Comparison of ENCODE assay signal across 9 mouse cellular contexts in the genomic region with DNA sequence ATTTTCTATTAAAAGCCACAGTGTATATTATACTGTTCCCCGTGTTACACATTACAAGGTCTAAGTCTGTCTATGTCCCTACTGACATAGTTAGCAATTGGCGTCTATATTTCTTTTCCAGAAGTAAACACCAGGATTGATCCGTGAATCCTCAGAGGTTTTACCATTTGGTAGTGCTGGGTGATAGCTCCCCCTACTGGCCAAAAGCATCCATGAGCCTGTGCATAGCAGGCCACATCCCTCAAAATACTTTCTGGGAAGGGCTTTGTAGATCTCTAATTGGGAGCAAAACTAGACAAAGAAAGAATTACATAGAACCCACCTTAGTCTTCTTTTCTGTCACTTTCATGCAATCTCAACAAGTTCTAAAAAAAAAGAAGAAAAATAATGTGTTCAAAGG. TPM values are rescaled to one million over a fixed set of nuclear protein-coding genes. Genes with fewer than 3 reads are reported as not detected.
DNase-seq lines count a peak whose midpoint lies in the region; ATAC-seq and TF ChIP-seq lines count a peak whose summit lies in the region.
"Had no signal": no experiment of that assay in that cellular context is flagged by ENCODE, and none has a peak within 500 bp of the region (broad histone marks: within the 10 kb centered on the region; RNA-seq: fewer than 3 reads in every experiment).

No protein-coding gene starts in this region.

- TF ChIP-seq EP300 in stomach, postnatal 0 days (optimal IDR thresholded peaks at IDR 0.05) = no peak

- H3K4me3 ChIP-seq in heart, embryonic 11.5 days (ENCODE audit: low read depth, low read length) = no peak overlapping the region
- H3K4me3 ChIP-seq in bone marrow, adult 2 months (replicated peaks; ENCODE audit: control insufficient read depth, low read depth, low read length) = no peak overlapping the region
- no peak overlapping the region for H3K4me3 ChIP-seq in forebrain, embryonic 16.5 days (replicated peaks; ENCODE audit: low read length)
- H3K4me3 ChIP-seq in intestine, postnatal 0 days (ENCODE audit: low read depth, low read length) = no peak overlapping the region
- no peak overlapping the region for H3K4me3 ChIP-seq in stomach, postnatal 0 days (ENCODE audit: low read depth, low read length)
- H3K4me3 ChIP-seq: megakaryocyte, embryonic 14.5 days had no signal

- H3K4me1 ChIP-seq in heart, embryonic 11.5 days (ENCODE audit: control insufficient read depth, insufficient read depth, low read length) = no peaks in the 10 kb centered on the region
- no peaks in the 10 kb centered on the region for H3K4me1 ChIP-seq in bone marrow, adult 2 months (ENCODE audit: control insufficient read depth, insufficient read depth, low read length)
- no peaks in the 10 kb centered on the region for H3K4me1 ChIP-seq in forebrain, embryonic 16.5 days (replicated peaks; ENCODE audit: control insufficient read depth, insufficient read depth, low read length)
- H3K4me1 ChIP-seq in intestine, postnatal 0 days (replicated peaks; ENCODE audit: control insufficient read depth, insufficient read depth, low read length) = no peaks in the 10 kb centered on the region
- no peaks in the 10 kb centered on the region for H3K4me1 ChIP-seq in stomach, postnatal 0 days (replicated peaks; ENCODE audit: control insufficient read depth, insufficient read depth)

- no peaks in the 10 kb centered on the region for H3K36me3 ChIP-seq in heart, embryonic 11.5 days (ENCODE audit: control insufficient read depth, insufficient read depth, low read length)
- no peaks in the 10 kb centered on the region for H3K36me3 ChIP-seq in forebrain, embryonic 16.5 days (ENCODE audit: control insufficient read depth, insufficient read depth)
- H3K36me3 ChIP-seq in intestine, postnatal 0 days (ENCODE audit: control insufficient read depth, insufficient read depth) = no peaks in the 10 kb centered on the region
- H3K36me3 ChIP-seq in stomach, postnatal 0 days (ENCODE audit: control insufficient read depth, insufficient read depth, low read length) = no peaks in the 10 kb centered on the region

- H3K4me2 ChIP-seq in heart, embryonic 11.5 days = no peak overlapping the region
- H3K4me2 ChIP-seq in forebrain, embryonic 16.5 days (ENCODE audit: low read length) = no peak overlapping the region
- H3K4me2 ChIP-seq in intestine, postnatal 0 days (replicated peaks; ENCODE audit: low read depth) = no peak overlapping the region
- no peak overlapping the region for H3K4me2 ChIP-seq in stomach, postnatal 0 days (replicated peaks; ENCODE audit: low read depth)

- H3K27ac ChIP-seq in heart, embryonic 11.5 days (ENCODE audit: low read depth, low read length) = no peak overlapping the region
- no peak overlapping the region for H3K27ac ChIP-seq in bone marrow, adult 2 months (ENCODE audit: control insufficient read depth, insufficient read depth, low read depth, low read length, poor library complexity)
- no peak overlapping the region for H3K27ac ChIP-seq in forebrain, embryonic 16.5 days (ENCODE audit: low read length)
- H3K27ac ChIP-seq in intestine, postnatal 0 days (ENCODE audit: low read depth, low read length) = no peak overlapping the region
- no peak overlapping the region for H3K27ac ChIP-seq in stomach, postnatal 0 days (replicated peaks)

- peak; percentile 40 to 79 for DNase-seq in heart, adult 18-20 months
- DNase-seq in left cerebral cortex, postnatal 14 days (ENCODE audit: low spot score in 2 of 2) = peak; percentile 13 to 62
- DNase-seq in monocyte, adult 2 months (ENCODE audit: low read depth in 1 of 2, low spot score in 2 of 2) = peak; percentile 14 to 26
- DNase-seq in stomach, postnatal 0 days (ENCODE audit: low spot score) = peak; percentile 78

- no peak for TF ChIP-seq POLR2A in bone marrow, adult 2 months (IDR thresholded peaks at IDR 0.05; ENCODE audit: borderline replicate concordance, control insufficient read depth, low read depth, low read length)

- H3K9ac ChIP-seq in heart, embryonic 11.5 days (ENCODE audit: low read depth, low read length) = no peak overlapping the region
- H3K9ac ChIP-seq in forebrain, embryonic 16.5 days (replicated peaks; ENCODE audit: low read depth, low read length) = no peak overlapping the region
- H3K9ac ChIP-seq in intestine, postnatal 0 days (ENCODE audit: low read depth, low read length) = no peak overlapping the region
- H3K9ac ChIP-seq in stomach, postnatal 0 days (ENCODE audit: low read length) = no peak overlapping the region

- intact Hi-C loops in left cerebral cortex, postnatal 14 days (cut with DNase I) = loop anchor here (5.0 kb wide), 1 partner anchor 72 kb away; no protein-coding TSS in a partner anchor

- no peaks in the 10 kb centered on the region for H3K27me3 ChIP-seq in heart, embryonic 11.5 days (ENCODE audit: control insufficient read depth, insufficient read depth, low read length)
- H3K27me3 ChIP-seq in forebrain, embryonic 16.5 days (replicated peaks; ENCODE audit: control insufficient read depth, insufficient read depth, low read length) = no peaks in the 10 kb centered on the region
- no peaks in the 10 kb centered on the region for H3K27me3 ChIP-seq in intestine, postnatal 0 days (replicated peaks; ENCODE audit: control insufficient read depth, insufficient read depth, low read length)
- no peaks in the 10 kb centered on the region for H3K27me3 ChIP-seq in stomach, postnatal 0 days (ENCODE audit: control insufficient read depth, insufficient read depth, low read length)

- H3K9me3 ChIP-seq in heart, embryonic 11.5 days (replicated peaks; ENCODE audit: control insufficient read depth, low read length) = no peaks in the 10 kb centered on the region
- no peaks in the 10 kb centered on the region for H3K9me3 ChIP-seq in forebrain, embryonic 16.5 days (ENCODE audit: control insufficient read depth, low read length)
- no peaks in the 10 kb centered on the region for H3K9me3 ChIP-seq in intestine, postnatal 0 days (ENCODE audit: control insufficient read depth)
- H3K9me3 ChIP-seq in stomach, postnatal 0 days (ENCODE audit: control insufficient read depth, low read length) = no peaks in the 10 kb centered on the region
- H3K9me3 ChIP-seq: megakaryocyte, embryonic 14.5 days had no signal

- no peak for ATAC-seq in heart, embryonic 11.5 days (replicated peaks; ENCODE audit: insufficient number of reproducible peaks, low FRiP score, low TSS enrichment)
- peak; percentile 62 for ATAC-seq in forebrain, embryonic 16.5 days
- no peak for ATAC-seq in intestine, postnatal 0 days
- ATAC-seq in stomach, postnatal 0 days (ENCODE audit: low FRiP score, low TSS enrichment) = peak; percentile 57; the same call in 1 of the 2 replicates

- peak; percentile 86 for TF ChIP-seq CTCF in bone marrow, adult 2 months (IDR thresholded peaks at IDR 0.05; ENCODE audit: control insufficient read depth, insufficient read depth, low read length)
- TF ChIP-seq CTCF in intestine, postnatal 0 days (IDR thresholded peaks at IDR 0.05; ENCODE audit: low read depth) = peak; percentile 92
- peak; percentile 95 for TF ChIP-seq CTCF in stomach, postnatal 0 days (IDR thresholded peaks at IDR 0.05; ENCODE audit: low read depth)

- 8% methylated on average over 3 of the region's 3 CpGs for WGBS in heart, embryonic 11.5 days (ENCODE audit: insufficient replicate concordance)
- 10% methylated on average over 3 of the region's 3 CpGs for WGBS in bone marrow, adult 2 months
- WGBS in forebrain, embryonic 16.5 days = 12% methylated on average over 3 of the region's 3 CpGs
- WGBS in intestine, postnatal 0 days = 8% methylated on average over 3 of the region's 3 CpGs
- 7% methylated on average over 3 of the region's 3 CpGs for WGBS in stomach, postnatal 0 days

RNA-seq across cellular contexts. Expression of a gene that starts 43.8 kb away (rescaled TPM):
- 10 to 100 TPM; 17.3 to 19.3 TPM for total RNA-seq in heart, adult 18-20 months (2021)
- polyA plus RNA-seq in heart, embryonic 11.5 days (2014; fragmentation: Nextera tagmentation; extraction: Ambion mirVana) = 13.5 and 15.3 TPM in 2 replicates
- polyA plus RNA-seq in bone marrow, adult 2 months (2011; ENCODE audit: insufficient read depth, insufficient read length, low replicate concordance, missing spikeins) = 120 and 331 TPM in 2 replicates
- polyA plus RNA-seq in forebrain, embryonic 16.5 days (2015; fragmentation: Nextera tagmentation; extraction: Ambion mirVana) = 5.8 and 9.2 TPM in 2 replicates
- polyA plus RNA-seq in intestine, postnatal 0 days (2015; fragmentation: Nextera tagmentation; extraction: Ambion mirVana) = 46.5 and 48.9 TPM in 2 replicates
- total RNA-seq in left cerebral cortex, postnatal 14 days (2021) = 1 to 10 TPM; 2.5 to 3.1 TPM
- polyA plus RNA-seq in stomach, postnatal 0 days (2015; fragmentation: Nextera tagmentation; extraction: Ambion mirVana) = 666 and 760 TPM in 2 replicates

RNA-seq across cellular contexts. Expression of a gene that starts 58.0 kb away (rescaled TPM):
- total RNA-seq in heart, adult 18-20 months (2021) = 10 to 100 TPM; 20.0 to 35.0 TPM
- polyA plus RNA-seq in heart, embryonic 11.5 days (2014; fragmentation: Nextera tagmentation; extraction: Ambion mirVana) = 4.0 and 4.6 TPM in 2 replicates
- polyA plus RNA-seq in bone marrow, adult 2 months (2011; ENCODE audit: insufficient read depth, insufficient read length, low replicate concordance, missing spikeins) = 49.9 and 60.4 TPM in 2 replicates
- polyA plus RNA-seq in forebrain, embryonic 16.5 days (2015; fragmentation: Nextera tagmentation; extraction: Ambion mirVana) = 0.42 and 4.0 TPM in 2 replicates
- 37.4 and 39.2 TPM in 2 replicates for polyA plus RNA-seq in intestine, postnatal 0 days (2015; fragmentation: Nextera tagmentation; extraction: Ambion mirVana)
- total RNA-seq in left cerebral cortex, postnatal 14 days (2021) = 10 to 100 TPM; 33.9 to 40.9 TPM
- 71.3 and 75.7 TPM in 2 replicates for polyA plus RNA-seq in stomach, postnatal 0 days (2015; fragmentation: Nextera tagmentation; extraction: Ambion mirVana)

Comparison
In these comparisons a context has a peak if more than half of its experiments do, and no peak if none do; other contexts are left out.
1. DNase-seq: peak in every context shown above with its lines; median percentile 78 in stomach, postnatal 0 days; 60 in heart, adult 18-20 months; 38 in left cerebral cortex, postnatal 14 days; 20 in monocyte, adult 2 months.
2. ATAC-seq: peak in forebrain, embryonic 16.5 days (single experiment) and stomach, postnatal 0 days (single experiment); none in heart, embryonic 11.5 days (single experiment) and intestine, postnatal 0 days (single experiment).
3. Peak in every context shown above with its lines, with median percentiles within 50 percentile points of each other: CTCF ChIP-seq.